Mouse (Mus musculus) forebrain, embryonic 14.5 days (tissue): Measurements from ENCODE around the gene Gm11214. TPM values are rescaled to one million over a fixed set of nuclear protein-coding genes. Genes with fewer than 3 reads are reported as not detected.
A peak's percentile ranks its signal among the peaks of the same experiment; 100 is the strongest.

Experiments
- ATAC-seq: fragments of 200-750 bp; cut with Nextera tagmentation; 2 replicates; pipeline ENCODE4 v1.8.0; 2017; ENCODE audit warnings: mild to moderate bottlenecking, moderate library complexity
- DNase-seq: peaks from one replicate; pipeline ENCODE4 v3.0.0-alpha.2; 2015; ENCODE audit warnings: low spot score
- H3K27ac ChIP-seq: fragments of 300-500 bp; sonication (generic); 2 replicates; pipeline ENCODE4 v1.5.1; 2014; ENCODE audit warnings: low read depth, mild to moderate bottlenecking, control low read depth, low read length, moderate library complexity
- H3K27me3 ChIP-seq: fragments of 300-500 bp; sonication (generic); replicated peaks from 2 replicates; pipeline ENCODE4 v1.6.1; 2014; ENCODE audit warnings: low read length, control low read depth, mixed read lengths; ENCODE audit not compliant: control insufficient read depth, insufficient read depth
- H3K36me3 ChIP-seq: fragments of 300-500 bp; sonication (generic); 2 replicates; pipeline ENCODE4 v1.6.1; 2014; ENCODE audit warnings: low read length, control low read depth; ENCODE audit not compliant: control insufficient read depth, insufficient read depth
- H3K4me1 ChIP-seq: fragments of 300-500 bp; sonication (generic); 2 replicates; pipeline ENCODE4 v1.6.1; 2014; ENCODE audit warnings: antibody characterized with exemption, low read length, control low read depth; ENCODE audit not compliant: control insufficient read depth, insufficient read depth
- H3K4me2 ChIP-seq: fragments of 300-500 bp; sonication (generic); 2 replicates; pipeline ENCODE4 v1.6.1; 2014; ENCODE audit warnings: mild to moderate bottlenecking, control low read depth, low read length
- H3K4me3 ChIP-seq: fragments of 300-500 bp; sonication (generic); 2 replicates; pipeline ENCODE4 v1.5.1; 2014; ENCODE audit warnings: low read depth, low read length, control low read depth
- H3K9ac ChIP-seq: fragments of 300-500 bp; sonication (generic); 2 replicates; pipeline ENCODE4 v1.6.1; 2014; ENCODE audit warnings: mild to moderate bottlenecking, low read length, control low read depth, moderate library complexity
- H3K9me3 ChIP-seq: fragments of 300-500 bp; sonication (generic); replicated peaks from 2 replicates; pipeline ENCODE4 v1.6.1; 2016; ENCODE audit warnings: low read length, control low read depth, mixed read lengths; ENCODE audit not compliant: control insufficient read depth
- WGBS: fragments of 180-500 bp; shearing (Covaris S2); extraction: QIAGEN DNeasy Blood & Tissue Kit; methylation state at CpG from one replicate; pipeline ENCODE4 v1.1.7; 2014; 5-methylcytosine and 5-hydroxymethylcytosine counted together
- polyA plus RNA-seq: library from polyadenylated mRNA; unstranded; fragments of >200 nt; fragmentation: Nextera tagmentation; extraction: Ambion mirVana; gene quantifications from 2 replicates; pipeline ENCODE4 v1.2.1, GENCODE M21; 2014

Gm11214 gene
- polyA plus RNA-seq, 1 experiment from 2014 or later = not detected

DNA sequence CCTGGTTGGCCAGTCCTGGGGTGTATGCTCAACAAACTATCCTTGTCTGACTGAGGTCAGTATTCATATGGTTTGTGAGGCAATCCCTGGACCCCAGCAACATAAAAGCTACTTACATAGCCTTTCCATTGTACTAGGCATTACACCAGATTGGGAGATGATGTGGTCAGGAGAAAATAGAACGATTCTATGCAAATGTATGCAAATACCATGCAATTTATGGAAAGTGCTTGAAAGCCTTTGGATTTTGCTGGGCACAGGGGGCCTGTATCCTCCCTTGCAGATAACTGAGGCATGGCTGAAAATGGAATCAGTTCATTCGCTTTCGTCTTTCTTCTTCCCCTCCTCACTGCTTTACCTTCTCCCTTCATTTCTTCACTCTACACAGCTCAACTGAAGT lies 18.4 kb upstream of the Gm11214 start:
- ATAC-seq (no peak), DNase-seq (no peak)

DNA sequence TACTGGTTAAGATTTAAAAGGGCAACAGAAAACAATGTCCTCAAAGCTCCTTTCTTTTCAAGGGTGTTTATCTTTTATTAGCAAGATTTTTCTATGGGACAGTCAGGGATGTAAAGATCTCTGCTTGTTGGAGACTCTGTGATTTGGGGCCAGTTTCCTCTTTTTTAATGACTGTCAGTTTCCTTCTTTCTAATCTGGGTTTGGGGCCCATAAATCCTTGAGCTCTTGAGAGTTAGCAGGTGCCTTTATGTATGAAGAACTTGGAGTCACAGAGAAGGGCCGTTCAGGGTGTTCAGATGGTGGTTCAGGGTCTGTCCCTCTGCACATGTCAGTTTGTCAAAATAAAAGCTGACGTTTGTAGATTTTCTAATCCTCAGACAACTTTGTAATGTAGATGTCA lies 11.9 kb upstream of the Gm11214 start:
- no peaks in the 10 kb centered on the region for H3K4me1 ChIP-seq
- no peak overlapping the region for H3K4me2 ChIP-seq
- H3K4me3 ChIP-seq = no peak overlapping the region
- H3K27me3 ChIP-seq = no peaks in the 10 kb centered on the region
- WGBS = 75% methylated on average over 2 of the region's 2 CpGs
- DNase-seq = no peak
- no peak overlapping the region for H3K27ac ChIP-seq
- no peak overlapping the region for H3K9ac ChIP-seq
- ATAC-seq = no peak
- H3K9me3 ChIP-seq = no peaks in the 10 kb centered on the region
- no peaks in the 10 kb centered on the region for H3K36me3 ChIP-seq

More for the DNA sequence above, 18.4 kb upstream of the Gm11214 start:
- Histone ChIP-seq H3K27me3 (no peaks in the 10 kb centered on the region), H3K9ac (no peak overlapping the region), H3K36me3 (no peaks in the 10 kb centered on the region), H3K27ac (no peak overlapping the region), H3K9me3 (no peaks in the 10 kb centered on the region), H3K4me2 (no peak overlapping the region), H3K4me3 (no peak overlapping the region), H3K4me1 (no peaks in the 10 kb centered on the region)
- 76% methylated on average over 3 of the region's 3 CpGs for WGBS

DNA sequence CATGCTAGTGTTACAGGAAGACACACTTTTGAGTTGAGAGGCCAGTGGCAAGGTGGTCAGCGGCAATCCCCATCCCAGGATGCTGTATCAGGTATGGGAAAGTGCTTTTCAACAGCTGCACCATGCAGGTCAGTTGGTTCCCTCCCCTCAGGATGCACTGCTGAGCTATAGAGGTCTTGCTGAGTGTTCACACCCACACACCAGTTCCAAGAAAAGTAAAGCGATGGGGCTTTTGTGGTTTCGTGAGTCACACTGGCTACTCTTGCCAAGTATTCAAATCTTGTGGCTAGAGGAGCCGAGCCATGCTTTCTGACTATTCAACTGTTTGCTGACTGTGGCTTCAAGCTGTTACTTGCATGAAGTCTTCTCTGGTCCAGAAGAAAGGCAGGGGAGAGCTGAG lies 5.1 kb upstream of the Gm11214 start:
- ATAC-seq (no peak), DNase-seq (no peak)
- Histone ChIP-seq H3K27me3 (no peaks in the 10 kb centered on the region), H3K4me1 (no peaks in the 10 kb centered on the region), H3K9me3 (no peaks in the 10 kb centered on the region), H3K27ac (no peak overlapping the region), H3K4me3 (no peak overlapping the region), H3K9ac (no peak overlapping the region), H3K36me3 (no peaks in the 10 kb centered on the region), H3K4me2 (no peak overlapping the region)
- 72% methylated on average over 4 of the region's 4 CpGs for WGBS

DNA sequence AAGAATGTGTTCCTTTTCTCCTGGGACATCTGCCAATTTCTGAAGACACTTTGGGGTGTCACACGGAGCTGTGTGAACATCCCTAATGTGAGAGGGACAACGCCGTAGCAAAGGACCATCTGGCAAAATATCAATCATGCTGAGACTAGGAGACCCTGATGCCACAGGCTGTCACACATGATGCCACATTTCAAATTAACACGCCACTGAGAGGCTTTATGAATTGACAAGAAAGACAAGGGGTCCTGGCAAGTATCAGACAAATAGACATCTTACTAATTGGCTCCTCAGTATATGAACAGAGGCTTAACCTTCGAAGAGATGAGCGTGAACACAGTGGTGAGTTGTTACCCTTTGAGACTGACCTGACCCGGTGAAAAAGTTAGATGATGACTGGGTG lies 2.6 kb upstream of the Gm11214 start:
- no peaks in the 10 kb centered on the region for H3K9me3 ChIP-seq
- peak; percentile 72; the same call in 1 of the 2 replicates for ATAC-seq
- H3K9ac ChIP-seq = no peak overlapping the region
- no peaks in the 10 kb centered on the region for H3K27me3 ChIP-seq
- 51% methylated on average over 7 of the region's 7 CpGs for WGBS
- no peak overlapping the region for H3K4me3 ChIP-seq
- H3K36me3 ChIP-seq = no peaks in the 10 kb centered on the region
- H3K27ac ChIP-seq = no peak overlapping the region
- peak; percentile 72 for DNase-seq
- H3K4me2 ChIP-seq = no peak overlapping the region
- no peaks in the 10 kb centered on the region for H3K4me1 ChIP-seq

DNA sequence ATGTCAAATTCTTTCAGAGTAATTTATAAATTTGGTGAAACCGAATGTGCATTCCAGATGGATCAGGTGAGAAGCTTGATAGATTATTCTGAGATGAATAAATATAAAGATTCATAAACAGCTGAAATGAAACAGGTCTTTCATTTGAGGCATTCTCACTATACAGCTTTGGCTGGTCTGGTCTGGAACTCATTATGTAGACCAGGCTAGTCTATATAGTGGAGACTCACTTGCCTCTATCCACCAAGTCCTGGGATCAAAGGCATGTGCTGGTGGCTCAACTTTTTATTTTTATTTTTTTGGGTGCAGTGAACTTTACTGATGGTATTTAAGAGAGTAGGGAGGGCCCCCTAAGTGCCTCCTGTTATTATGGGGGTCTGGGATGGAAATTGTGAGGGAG lies 1.3 kb downstream of the Gm11214 start:
- Histone ChIP-seq H3K36me3 (no peaks in the 10 kb centered on the region), H3K9me3 (no peaks in the 10 kb centered on the region), H3K27me3 (no peaks in the 10 kb centered on the region), H3K9ac (no peak overlapping the region), H3K4me1 (no peaks in the 10 kb centered on the region), H3K27ac (no peak overlapping the region), H3K4me3 (no peak overlapping the region), H3K4me2 (no peak overlapping the region)
- WGBS = 11% methylated on average over 1 of the region's 1 CpGs
- DNase-seq (no peak), ATAC-seq (no peak)

DNA sequence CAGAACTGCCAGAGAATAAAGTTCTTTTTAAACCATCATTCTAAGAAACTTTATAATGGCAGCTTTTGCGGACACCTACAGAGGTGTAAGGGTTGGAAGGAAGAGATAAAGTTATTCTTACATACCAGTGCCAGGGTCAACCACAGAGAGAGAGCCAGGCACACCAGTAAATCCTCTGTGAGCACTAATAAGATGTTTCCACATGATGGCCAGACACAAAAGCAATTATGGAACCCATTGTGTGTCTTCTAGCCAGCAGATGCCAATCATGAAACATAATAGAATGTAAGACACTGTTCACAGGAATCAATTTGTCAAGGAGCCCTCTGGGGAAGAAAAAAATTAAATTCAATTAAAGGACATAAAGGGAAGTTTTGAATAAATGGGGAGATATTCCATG lies 1.8 kb downstream of the Gm11214 start:
- Histone ChIP-seq H3K9ac (no peak overlapping the region), H3K36me3 (no peaks in the 10 kb centered on the region), H3K9me3 (no peaks in the 10 kb centered on the region), H3K4me1 (no peaks in the 10 kb centered on the region), H3K27me3 (no peaks in the 10 kb centered on the region), H3K27ac (no peak overlapping the region), H3K4me2 (no peak overlapping the region), H3K4me3 (no peak overlapping the region)
- WGBS = 11% methylated on average over 1 of the region's 1 CpGs
- no peak; the same call in 1 of the 2 replicates for ATAC-seq
- no peak for DNase-seq

DNA sequence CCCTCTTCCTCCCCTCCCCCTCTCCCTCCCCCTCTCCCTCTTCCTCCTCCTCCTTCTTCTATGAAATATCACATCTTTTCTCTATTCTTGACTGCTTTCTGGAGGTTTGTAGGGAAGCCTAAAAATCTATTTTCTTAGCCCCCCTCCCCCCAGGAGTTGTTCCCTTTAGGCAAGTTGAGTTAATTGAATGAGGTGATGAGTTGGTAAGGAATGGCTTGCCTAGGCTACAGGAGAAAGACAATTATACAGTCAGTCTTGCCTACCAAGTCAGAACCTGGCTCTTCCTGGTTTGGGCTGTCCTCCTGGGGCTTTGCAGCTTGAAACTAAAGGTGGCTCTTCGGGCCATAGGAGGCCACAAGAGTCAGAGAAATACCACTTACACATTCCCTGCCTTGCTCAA lies 3.4 kb downstream of the Gm11214 start:
- H3K9ac ChIP-seq = no peak overlapping the region
- H3K4me2 ChIP-seq = no peak overlapping the region
- H3K4me3 ChIP-seq = no peak overlapping the region
- no peaks in the 10 kb centered on the region for H3K36me3 ChIP-seq
- DNase-seq (no peak), ATAC-seq (no peak)
- WGBS = 97% methylated on average over 1 of the region's 1 CpGs
- H3K9me3 ChIP-seq = no peaks in the 10 kb centered on the region
- no peak overlapping the region for H3K27ac ChIP-seq
- H3K4me1 ChIP-seq = no peaks in the 10 kb centered on the region
- H3K27me3 ChIP-seq = no peaks in the 10 kb centered on the region

DNA sequence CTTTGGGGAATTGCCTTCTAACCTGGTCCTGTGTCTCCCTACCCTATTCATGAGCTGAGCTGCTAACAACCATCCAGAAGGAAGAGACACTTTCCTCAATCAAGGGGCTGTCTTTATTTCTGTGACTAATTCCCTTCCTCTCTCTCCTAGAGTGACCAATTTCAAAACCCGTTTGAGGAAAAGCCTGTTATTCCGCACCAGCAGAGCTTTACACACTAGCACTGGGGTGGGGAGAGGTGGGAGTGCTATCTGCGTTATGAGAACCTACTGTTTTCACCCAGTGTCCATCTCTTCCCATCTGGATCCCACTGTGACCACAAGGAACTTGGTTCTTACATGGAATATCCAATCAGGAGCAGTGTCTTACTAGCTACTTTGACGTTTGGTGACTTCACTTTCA lies 4.1 kb downstream of the Gm11214 start:
- Histone ChIP-seq H3K36me3 (no peaks in the 10 kb centered on the region), H3K27ac (no peak overlapping the region), H3K9me3 (no peaks in the 10 kb centered on the region), H3K4me3 (no peak overlapping the region), H3K9ac (no peak overlapping the region), H3K27me3 (no peaks in the 10 kb centered on the region), H3K4me1 (no peaks in the 10 kb centered on the region), H3K4me2 (no peak overlapping the region)
- no peak for DNase-seq
- no peak for ATAC-seq
- WGBS = 2% methylated on average over 4 of the region's 4 CpGs

DNA sequence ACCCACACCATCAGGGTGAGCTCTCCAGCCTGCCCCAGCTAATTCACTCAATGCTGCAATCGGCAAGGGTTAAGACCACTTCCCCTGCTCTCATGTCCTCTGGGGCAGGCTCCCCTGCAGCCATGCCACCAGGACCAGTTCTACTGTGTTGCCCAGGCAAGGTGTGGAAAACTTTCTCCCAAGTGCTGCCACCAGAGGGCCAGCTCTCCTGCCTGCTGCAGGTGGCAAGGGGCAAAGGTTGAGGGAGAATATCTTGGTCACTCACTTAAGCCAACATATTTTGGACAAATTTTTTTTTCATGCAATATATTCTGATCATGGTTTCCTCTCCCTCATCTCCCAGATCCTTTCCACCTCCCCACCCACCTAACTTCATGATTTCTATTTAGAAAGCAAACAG lies 8.8 kb downstream of the Gm11214 start:
- Histone ChIP-seq H3K9ac (no peak overlapping the region), H3K36me3 (no peaks in the 10 kb centered on the region), H3K4me3 (no peak overlapping the region), H3K27ac (no peak overlapping the region), H3K27me3 (no peaks in the 10 kb centered on the region), H3K4me1 (no peaks in the 10 kb centered on the region), H3K4me2 (no peak overlapping the region), H3K9me3 (no peaks in the 10 kb centered on the region)
- no peak for DNase-seq
- ATAC-seq = no peak
- 94% methylated on average over 1 of the region's 1 CpGs for WGBS
